Mouse (Mus musculus): ENCODE measurements around the gene Nup133. TPM values are rescaled to one million over a fixed set of nuclear protein-coding genes. Genes with fewer than 3 reads are reported as not detected.

Nup133 gene
- total and polyA plus RNA-seq, 3 experiments, result 49.6 to 58.1 (median 58.0) TPM

DNA sequence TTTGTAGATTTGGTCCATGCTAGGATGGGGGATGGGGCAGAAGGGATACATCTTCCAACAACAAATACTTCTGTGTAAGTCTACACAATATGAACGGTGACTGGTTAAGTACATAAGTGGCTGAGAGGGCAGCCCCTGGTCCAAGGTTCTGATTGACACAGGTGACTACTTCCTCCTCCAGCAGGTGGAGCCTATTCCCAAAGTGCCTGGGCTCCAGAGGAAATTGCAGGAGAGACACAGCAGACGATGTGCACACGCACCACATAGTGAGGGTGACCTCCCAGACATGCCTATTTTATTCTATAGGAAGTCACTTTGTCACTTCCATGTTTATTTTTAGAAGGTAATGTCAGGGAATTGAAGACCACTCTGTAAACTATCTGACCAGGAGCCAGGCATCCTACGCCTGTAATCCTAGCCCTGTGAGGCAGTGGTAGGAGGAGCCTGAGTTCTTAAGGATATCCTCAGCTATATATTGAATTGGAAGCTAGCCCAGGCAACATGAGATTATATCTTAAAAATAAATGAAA lies 68.2 kb downstream of the Nup133 start:
- Histone ChIP-seq H3K27ac (ENCODE audit: control insufficient read depth, low read depth, low read length) (no peak overlapping the region), H3K27me3 (ENCODE audit: control insufficient read depth in 1 of 2, insufficient read depth in 2 of 2, low read length in 2 of 2) (peaks cover 0 to 2% of the 10 kb centered on the region in 2 experiments; a peak in 1 of 4 replicates), H3K36me3 (ENCODE audit: control insufficient read depth in 1 of 2, insufficient read depth in 2 of 2, low read length in 2 of 2) (no peaks in the 10 kb centered on the region; a peak in 1 of 4 replicates), H3K4me1 (ENCODE audit: control insufficient read depth in 1 of 2, insufficient read depth in 2 of 2, low read length in 2 of 2) (peaks cover 0 to 2% of the 10 kb centered on the region in 2 experiments; a peak in 1 of 4 replicates), H3K9me3 (replicated peaks; ENCODE audit: insufficient read depth, low read length) (no peaks in the 10 kb centered on the region), H3K4me3 (ENCODE audit: control insufficient read depth in 1 of 2, insufficient read depth in 1 of 2, low read depth in 2 of 2, low read length in 2 of 2) (no peak overlapping the region), H3K79me2 (ENCODE audit: control insufficient read depth, insufficient read depth, low read length, poor library complexity) (no peaks in the 10 kb centered on the region), H3K9ac (ENCODE audit: control insufficient read depth, low read depth, low read length, poor library complexity, severe bottlenecking) (no peak overlapping the region)
- no peak for DNase-seq (ENCODE audit: low read depth, low spot score)
- no peak for TF ChIP-seq MEF2A (IDR thresholded peaks at IDR 0.05; ENCODE audit: extremely low read depth, insufficient replicate concordance, low read depth, low read length, poor library complexity, severe bottlenecking)
- no peak for TF ChIP-seq POLR2AphosphoS2 (IDR thresholded peaks at IDR 0.05; ENCODE audit: low read length)
- no peak for TF ChIP-seq E2F4 (IDR thresholded peaks at IDR 0.05; ENCODE audit: borderline replicate concordance, low read depth, low read length)
- no peak for TF ChIP-seq ETS1 (IDR thresholded peaks at IDR 0.05; ENCODE audit: low read depth, low read length)
- no peak for TF ChIP-seq MAFK (IDR thresholded peaks at IDR 0.05; ENCODE audit: borderline replicate concordance, low read depth, low read length)

DNA sequence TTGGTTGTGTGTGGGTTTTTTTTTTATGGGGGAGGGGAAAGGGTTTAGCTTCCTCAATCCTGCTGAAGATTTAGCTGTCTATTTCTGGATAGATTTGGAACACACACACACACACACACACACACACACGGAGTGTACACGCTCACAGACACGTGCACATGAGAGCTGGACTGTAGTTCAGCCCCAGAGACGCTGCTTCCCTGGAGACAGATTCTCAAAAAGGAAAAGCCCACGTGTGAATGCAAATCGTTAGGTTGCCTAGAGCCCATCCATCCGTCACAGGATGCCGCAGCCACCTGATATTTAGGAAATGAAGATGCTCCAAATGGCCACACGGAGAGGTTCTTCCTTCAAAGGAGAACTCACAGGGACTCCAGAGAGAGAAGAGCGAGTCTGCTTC lies 68.8 kb downstream of the Nup133 start:
- H3K9ac ChIP-seq (ENCODE audit: control insufficient read depth, low read depth, low read length, poor library complexity, severe bottlenecking), result no peak overlapping the region
- no peak overlapping the region for H3K27ac ChIP-seq (ENCODE audit: control insufficient read depth, low read depth, low read length)
- no peaks in the 10 kb centered on the region for H3K9me3 ChIP-seq (replicated peaks; ENCODE audit: insufficient read depth, low read length)
- DNase-seq (ENCODE audit: low read depth, low spot score), result no peak
- no peaks in the 10 kb centered on the region; a peak in 1 of 4 replicates for H3K36me3 ChIP-seq (ENCODE audit: control insufficient read depth in 1 of 2, insufficient read depth in 2 of 2, low read length in 2 of 2)
- peaks cover 0 to 2% of the 10 kb centered on the region in 2 experiments; a peak in 1 of 4 replicates for H3K27me3 ChIP-seq (ENCODE audit: control insufficient read depth in 1 of 2, insufficient read depth in 2 of 2, low read length in 2 of 2)
- no peak for TF ChIP-seq GATA1 (IDR thresholded peaks at IDR 0.05; ENCODE audit: low read depth, low read length)
- TF ChIP-seq ZC3H11A (IDR thresholded peaks at IDR 0.05; ENCODE audit: low read depth, low read length), result no peak
- no peak for TF ChIP-seq USF1 (IDR thresholded peaks at IDR 0.05; ENCODE audit: low read depth, low read length)
- TF ChIP-seq NRF1 (IDR thresholded peaks at IDR 0.05; ENCODE audit: insufficient read depth, low read depth, low read length, poor library complexity, severe bottlenecking), result no peak
- no peak for TF ChIP-seq HCFC1 (IDR thresholded peaks at IDR 0.05; ENCODE audit: low read depth, low read length)
- no peak for TF ChIP-seq RCOR1 (IDR thresholded peaks at IDR 0.05; ENCODE audit: low read depth, low read length)
- TF ChIP-seq MEF2A (IDR thresholded peaks at IDR 0.05; ENCODE audit: extremely low read depth, insufficient replicate concordance, low read depth, low read length, poor library complexity, severe bottlenecking), result no peak
- no peak for TF ChIP-seq ZMIZ1 (IDR thresholded peaks at IDR 0.05; ENCODE audit: low read depth, low read length)
- TF ChIP-seq POLR2AphosphoS2 (IDR thresholded peaks at IDR 0.05; ENCODE audit: low read length), result no peak
- TF ChIP-seq SIN3A (IDR thresholded peaks at IDR 0.05; ENCODE audit: low read length), result no peak
- TF ChIP-seq GABPA (IDR thresholded peaks at IDR 0.05; ENCODE audit: low read depth, low read length), result no peak
- no peak for TF ChIP-seq EP300 (IDR thresholded peaks at IDR 0.05; ENCODE audit: low read depth in 1 of 2, low read length in 2 of 2)
- no peak for TF ChIP-seq BHLHE40 (IDR thresholded peaks at IDR 0.05; ENCODE audit: borderline replicate concordance, low read depth, low read length)
- TF ChIP-seq CTCF (IDR thresholded peaks at IDR 0.05 in 2 of 3, conservative IDR thresholded peaks at IDR 0.05 in 1 of 3; ENCODE audit: control insufficient read depth in 1 of 3, insufficient read depth in 1 of 3, low read depth in 2 of 3, low read length in 3 of 3, poor library complexity in 1 of 3, severe bottlenecking in 1 of 3), result no peak
- TF ChIP-seq POLR2A (IDR thresholded peaks at IDR 0.05; ENCODE audit: control insufficient read depth in 1 of 2, insufficient read depth in 1 of 2, low read depth in 1 of 2, low read length in 2 of 2, poor library complexity in 1 of 2), result no peak
- no peak for TF ChIP-seq TAL1 (IDR thresholded peaks at IDR 0.05; ENCODE audit: low read length)
- TF ChIP-seq ZKSCAN1 (IDR thresholded peaks at IDR 0.05; ENCODE audit: low read depth, low read length), result no peak
- H3K79me2 ChIP-seq (ENCODE audit: control insufficient read depth, insufficient read depth, low read length, poor library complexity), result no peaks in the 10 kb centered on the region
- H3K4me1 ChIP-seq (ENCODE audit: control insufficient read depth in 1 of 2, insufficient read depth in 2 of 2, low read length in 2 of 2), result peaks cover 0 to 2% of the 10 kb centered on the region in 2 experiments; a peak in 1 of 4 replicates
- no peak overlapping the region for H3K4me3 ChIP-seq (ENCODE audit: control insufficient read depth in 1 of 2, insufficient read depth in 1 of 2, low read depth in 2 of 2, low read length in 2 of 2)
